Mouse (Mus musculus) hematopoietic stem cell, adult 5-6 weeks (primary cell): ENCODE data around the gene Fam120a. TPM values are rescaled to one million over a fixed set of nuclear protein-coding genes. Genes with fewer than 3 reads are reported as not detected.

Experiments
- ATAC-seq, 2 experiments: fragments of 125-278 bp in 1 of 2; replicated peaks in 1 of 2; 2 replicates each; pipeline ENCODE4 v1.8.0; 2016 to 2017; ENCODE audit warnings: inconsistent platforms in 2 of 2, mild to moderate bottlenecking in 2 of 2, moderate number of reproducible peaks in 2 of 2, low read depth in 1 of 2, moderate TSS enrichment in 1 of 2; ENCODE audit not compliant: low FRiP score in 2 of 2, poor library complexity in 2 of 2, severe bottlenecking in 2 of 2, insufficient read depth in 1 of 2, low TSS enrichment in 1 of 2
- total RNA-seq: library from RNA; stranded (forward); fragments of 172-1452, 232-1000 nt; gene quantifications from 2 replicates; pipeline ENCODE4 v1.2.3, GENCODE M21; 2017

Fam120a gene
- total RNA-seq, 1 experiment from 2014 or later = 117 TPM

DNA sequence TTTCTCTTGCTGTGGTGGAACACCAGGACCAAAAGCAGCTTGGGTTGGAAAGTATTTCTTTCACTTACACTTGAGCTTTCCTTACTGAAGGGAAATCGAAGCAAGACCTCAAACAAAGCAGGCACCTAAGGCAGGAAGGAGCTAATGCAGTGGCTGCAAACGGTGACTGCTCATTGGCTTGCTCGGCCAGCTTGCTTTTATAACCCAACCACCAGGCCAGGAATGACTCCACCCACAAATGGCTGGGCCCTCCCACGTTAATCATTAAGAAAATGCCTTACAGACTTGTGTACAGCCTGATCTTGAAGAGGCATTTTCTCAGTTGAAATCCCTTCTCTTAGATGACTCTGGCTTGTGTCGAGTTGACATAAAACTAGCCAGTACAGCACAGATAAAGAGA, 3.2 kb upstream of the Fam120a start:
- ATAC-seq = no peak

DNA sequence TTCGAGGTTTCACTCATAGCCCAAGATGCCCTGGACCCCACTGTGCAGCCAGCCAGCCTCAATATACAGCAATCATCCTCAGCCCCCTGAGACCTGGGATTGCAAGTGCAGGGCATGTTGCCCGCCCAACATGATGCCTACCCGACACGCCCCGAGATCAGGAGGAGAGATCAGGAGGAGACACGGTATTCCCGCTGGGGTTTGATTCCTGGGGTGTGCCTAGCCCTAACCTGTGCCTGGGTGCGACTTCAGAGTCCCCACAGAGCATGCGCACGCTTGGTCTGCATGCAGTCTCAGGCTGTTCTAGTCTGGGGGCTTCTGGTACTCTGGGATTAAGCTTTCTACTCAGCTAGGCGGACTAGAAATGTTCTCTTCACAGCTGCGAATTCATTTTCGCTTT, 2.7 kb upstream of the Fam120a start:
- ATAC-seq = no peak

DNA sequence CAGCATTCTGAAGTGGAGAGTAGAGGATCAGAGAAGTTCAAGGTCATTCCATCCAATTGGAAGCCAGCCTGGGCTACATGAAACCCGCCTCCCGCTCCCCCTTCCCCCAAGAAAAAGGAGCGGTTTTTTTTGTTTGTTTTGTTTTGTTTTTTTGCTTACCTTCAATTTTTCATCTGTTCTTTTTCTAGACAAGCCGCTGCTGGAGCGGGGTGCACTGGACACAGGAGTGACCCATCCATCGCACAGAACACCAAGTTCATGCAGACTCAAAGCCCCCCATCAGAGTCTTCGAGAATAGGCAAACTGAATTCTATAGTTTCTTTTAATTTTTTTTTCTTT, 902 bp upstream of the Fam120a start:
- ATAC-seq = no peak; a peak in 1 of 4 replicates

DNA sequence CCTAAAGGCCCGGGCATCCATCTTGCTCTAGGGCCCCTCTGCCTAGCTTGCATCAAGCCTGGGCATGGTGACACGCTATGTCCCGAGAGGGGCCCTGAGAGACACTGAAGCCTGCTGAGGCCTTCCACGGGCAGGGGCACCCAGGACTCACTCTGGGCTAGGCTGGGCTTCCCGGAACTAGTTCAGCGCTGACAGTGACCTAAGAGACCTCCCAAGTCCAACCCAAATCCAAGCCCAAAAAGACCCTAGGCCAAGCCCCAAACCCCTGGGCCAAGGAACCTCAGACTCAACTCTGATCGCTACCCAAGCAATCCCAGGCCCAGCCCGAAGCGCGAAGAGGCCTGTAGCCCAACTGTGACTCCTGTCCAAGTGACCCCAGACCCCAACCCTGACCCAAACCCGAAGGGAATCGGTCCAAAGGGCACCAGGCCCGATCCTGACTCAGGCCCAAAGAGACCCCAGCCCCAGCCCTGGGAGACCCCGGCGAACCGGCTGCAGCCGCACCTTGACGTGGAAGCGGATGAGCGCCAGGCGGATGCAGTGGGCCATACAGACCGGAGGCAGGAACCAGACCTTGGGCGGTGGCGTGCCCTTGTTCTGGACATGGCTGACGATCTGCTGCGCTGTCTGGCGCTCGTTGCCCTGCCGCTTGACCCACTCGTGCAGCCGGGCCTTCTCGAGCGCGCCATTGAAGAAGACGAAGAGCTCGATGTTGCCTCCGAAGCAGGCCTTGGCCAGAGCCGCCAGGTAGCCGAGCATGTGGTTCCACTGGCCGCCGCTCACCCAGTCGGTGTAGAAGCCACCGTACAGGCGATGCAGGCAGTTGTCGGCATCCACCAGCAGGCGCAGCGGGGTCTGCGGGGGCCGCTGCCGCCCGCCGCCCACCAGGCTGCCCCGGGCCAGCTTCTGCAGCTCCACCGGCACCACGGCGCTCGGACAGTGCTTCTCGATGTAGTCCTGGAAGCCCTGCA, 681 bp downstream of the Fam120a start:
- ATAC-seq = no peak

DNA sequence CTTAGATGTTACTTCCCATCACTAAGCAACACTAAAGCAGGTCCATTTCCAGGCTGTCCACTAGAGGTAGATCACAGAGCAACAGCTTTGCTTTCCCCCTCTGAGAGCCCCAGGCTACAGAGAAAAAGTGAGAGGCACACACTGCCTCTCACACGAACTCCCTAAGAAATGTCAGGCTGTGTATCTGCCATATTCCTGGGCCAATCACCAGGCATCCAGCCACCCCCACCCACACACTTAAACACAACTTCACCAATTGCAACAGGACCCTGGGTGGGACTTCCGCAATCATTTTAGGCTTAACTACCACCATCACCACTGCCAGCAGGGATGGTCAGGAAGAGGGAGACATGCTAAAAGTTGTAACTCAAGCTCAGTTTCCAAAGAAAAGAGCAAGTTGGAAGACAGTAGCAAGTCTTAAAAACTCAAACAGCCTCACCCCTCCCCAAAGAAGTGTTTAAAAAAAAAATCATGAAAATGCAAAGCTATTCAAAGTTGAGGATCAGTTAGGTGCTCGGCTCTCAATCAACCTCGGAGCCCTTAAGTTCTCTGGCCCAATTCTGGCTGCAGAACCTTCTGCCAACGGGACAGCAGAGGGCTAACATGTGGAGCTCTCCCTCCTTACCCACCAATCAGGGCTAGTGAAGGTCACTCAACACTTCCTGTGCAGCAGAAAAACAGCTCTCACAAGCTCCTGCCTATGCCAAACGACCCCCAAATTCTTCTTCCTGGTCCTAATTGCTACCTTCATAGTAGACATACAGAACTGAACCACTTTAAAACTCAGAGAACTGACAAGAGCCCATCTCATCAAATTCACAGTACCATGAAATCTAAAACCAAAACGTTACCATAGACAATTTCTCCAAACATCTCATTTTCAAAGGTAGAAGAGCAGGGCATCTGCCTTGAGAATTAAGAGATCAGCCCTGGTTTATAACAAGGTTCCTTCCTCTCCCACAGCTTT, 2.0 kb downstream of the Fam120a start:
- peak; percentile 76 to 79 for ATAC-seq

DNA sequence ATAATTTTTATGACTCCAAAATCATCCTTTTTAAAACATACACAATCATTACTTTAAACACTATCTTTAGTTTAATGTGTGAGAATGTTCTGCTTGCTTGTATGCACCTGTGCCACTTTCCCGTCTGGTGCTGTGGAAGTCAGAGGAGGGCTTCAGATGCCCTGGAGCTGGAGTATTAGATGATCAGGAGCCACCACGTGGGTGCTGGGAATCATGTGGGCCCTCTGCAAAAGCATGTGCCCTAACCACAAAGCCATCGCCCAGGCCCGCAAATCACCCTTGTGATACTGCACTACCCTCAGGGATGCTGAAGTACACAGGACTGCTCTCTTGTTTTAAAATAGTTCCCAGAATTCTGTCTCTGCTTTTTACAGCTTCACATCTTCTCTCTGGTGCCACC, 3.0 kb downstream of the Fam120a start:
- no peak for ATAC-seq

DNA sequence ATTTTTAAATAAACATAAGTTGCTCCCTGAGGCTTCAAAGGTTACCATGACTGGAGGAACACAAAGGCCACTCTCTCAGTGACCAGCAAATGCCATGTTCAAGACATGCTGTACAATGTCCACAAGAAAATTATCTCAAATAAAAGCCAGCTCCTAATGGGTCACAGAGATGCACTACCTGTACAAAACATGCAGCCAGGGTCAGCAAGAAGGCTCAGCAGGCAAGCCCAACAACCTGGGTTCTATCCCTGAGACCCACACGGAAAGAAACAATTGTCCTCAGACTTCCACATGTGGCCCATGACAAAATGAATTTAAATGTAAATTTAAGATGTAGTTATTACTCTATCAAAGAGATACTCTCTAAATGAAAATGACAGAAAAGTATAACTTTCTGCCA, 4.7 kb downstream of the Fam120a start:
- ATAC-seq = no peak

DNA sequence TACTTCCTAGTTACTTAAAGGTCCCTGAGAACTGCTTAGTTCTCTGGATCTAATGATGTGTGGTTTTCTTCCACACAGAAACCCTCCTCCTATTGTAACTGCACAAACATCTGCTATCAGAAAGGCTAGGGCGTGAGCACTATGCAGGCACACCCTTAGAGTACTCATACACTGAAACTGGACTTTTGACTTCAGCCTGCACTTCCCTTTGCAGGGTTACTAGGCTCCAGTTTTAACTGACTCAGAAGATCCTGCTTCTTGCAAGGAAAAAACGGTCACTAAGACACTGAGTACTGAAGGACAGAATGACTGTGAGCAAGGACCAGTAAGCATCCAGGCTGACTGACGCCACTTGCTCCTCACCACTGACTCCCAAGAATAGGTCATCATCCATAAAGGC, 5.3 kb downstream of the Fam120a start:
- no peak for ATAC-seq

DNA sequence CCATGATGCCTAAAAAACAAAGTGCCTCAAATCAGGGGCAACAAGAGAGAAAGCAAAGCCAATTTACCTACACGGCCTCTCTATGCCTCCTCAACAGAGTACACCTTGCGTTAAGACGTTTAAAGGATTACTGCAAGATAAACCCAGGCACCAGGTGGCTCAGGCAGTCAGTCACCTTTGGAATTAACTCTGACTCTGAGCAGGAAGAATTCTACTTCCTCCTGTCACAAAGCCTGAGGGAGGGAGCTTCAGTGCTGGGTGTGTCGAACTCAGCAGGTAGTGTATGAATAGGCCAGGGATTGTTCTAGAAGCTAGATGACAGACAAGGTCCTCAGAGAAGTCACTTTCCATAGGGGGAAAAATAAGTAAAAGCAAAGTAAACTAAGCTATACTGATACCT, 9.2 kb downstream of the Fam120a start:
- ATAC-seq = no peak

DNA sequence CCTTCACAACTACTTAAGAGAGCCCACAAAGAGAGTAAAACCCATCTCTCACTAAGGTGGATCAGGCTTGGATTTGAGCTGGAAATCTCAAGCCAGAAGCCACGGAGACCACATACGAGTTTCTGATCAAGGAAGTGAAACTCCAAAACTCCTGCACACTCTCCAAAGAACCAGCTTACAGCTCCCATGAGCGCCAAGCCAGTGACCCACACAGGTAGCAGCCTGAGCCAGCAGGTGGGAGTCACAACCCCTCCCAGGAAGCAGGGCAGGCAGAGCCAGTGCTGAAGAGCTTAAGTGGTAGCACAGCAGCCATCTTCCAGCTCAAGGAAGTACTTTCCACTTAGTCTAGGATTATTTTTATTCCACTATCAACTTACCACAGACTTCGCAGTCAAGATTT, 13.0 kb downstream of the Fam120a start:
- 0 out of 4 replicates have a peak, but pooled peaks of 1 of the 2 experiments have one; percentile 32 for ATAC-seq

DNA sequence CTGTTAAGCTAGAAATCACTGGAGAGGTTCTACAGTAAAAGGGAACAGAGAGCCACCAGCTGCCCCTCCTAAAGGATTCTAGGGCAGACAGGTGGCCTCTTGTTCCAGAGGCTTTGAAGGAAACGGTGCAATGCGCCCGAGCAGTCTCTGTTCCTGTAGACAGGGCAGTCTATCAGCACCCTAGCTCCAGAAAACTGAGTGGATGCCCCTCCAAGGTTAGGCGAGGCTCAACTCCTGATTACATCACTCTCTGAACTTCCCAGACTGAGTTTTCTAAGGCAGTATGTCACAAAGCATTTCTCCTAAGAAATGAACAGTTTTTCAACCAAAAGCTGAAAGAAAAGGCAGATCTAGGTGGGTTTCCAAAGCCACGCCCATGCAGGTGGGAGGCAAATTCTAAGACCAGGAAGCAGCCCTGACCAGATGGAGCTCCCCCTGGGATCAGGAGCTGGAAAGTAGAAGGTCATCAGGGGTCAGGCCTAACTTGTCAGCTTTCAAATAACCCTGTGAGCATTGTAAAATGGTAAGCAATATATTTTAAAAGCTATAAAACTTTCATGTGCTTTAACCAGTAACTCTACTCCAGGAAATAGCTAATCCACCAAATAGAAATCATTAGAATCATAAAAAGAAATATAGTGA, 17.1 kb downstream of the Fam120a start:
- ATAC-seq = no peak

DNA sequence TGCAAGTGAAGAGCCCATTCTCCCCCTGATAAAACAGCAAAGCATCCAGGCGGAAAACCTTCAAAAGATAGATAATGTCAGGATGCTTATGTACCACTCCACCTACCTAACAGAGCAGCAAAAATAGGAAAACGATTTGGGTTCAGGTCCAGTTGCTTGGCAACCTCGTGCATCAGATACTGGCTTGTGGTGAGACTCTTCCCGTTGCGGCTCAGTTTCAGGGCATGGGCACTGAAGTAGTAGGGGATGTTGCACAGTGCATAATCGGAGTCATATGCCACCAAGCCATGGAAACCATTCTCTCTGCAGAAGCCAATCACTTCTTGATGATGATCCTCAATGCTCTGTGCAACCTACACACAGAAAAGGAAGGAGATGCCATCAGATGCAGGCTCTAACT, 18.9 kb downstream of the Fam120a start:
- no peak for ATAC-seq

DNA sequence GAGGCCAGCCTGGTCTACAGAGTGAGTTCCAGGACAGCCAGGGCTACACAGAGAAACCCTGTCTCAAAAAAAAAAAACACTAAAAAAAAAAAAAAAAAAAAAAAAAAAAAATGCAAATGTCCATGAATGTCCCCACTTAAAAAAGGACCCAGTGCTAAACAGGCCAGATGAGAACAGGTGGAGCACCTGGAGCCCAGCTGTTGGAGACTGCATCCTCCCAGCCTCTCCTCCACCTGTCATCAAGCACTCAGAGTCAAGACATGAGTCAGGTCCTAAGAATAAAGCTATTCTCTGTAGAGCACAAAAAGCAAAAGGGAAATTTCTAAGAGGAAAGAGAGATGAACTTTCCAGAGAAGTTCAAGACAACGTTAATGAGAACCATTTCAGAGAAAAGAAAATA, 23.2 kb downstream of the Fam120a start:
- no peak for ATAC-seq

DNA sequence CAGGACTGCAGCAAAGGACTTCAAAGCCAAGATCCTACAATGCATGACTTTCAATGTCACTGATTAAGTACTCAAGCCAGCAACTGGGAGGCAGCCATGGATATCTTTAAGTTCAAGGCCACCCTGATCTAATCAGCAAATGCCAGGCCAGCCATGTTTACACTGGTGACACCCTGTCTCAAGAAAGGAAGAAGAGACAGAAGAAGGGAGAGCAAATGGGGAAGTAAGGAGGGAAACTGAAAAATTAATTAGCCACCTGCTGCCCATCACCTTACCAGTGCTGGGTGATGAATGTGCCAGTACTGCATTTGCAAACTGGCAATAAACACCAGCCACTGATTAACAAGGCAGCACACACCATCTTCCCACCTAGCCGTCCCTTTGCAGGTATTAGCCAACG, 25.3 kb downstream of the Fam120a start:
- no peak for ATAC-seq

DNA sequence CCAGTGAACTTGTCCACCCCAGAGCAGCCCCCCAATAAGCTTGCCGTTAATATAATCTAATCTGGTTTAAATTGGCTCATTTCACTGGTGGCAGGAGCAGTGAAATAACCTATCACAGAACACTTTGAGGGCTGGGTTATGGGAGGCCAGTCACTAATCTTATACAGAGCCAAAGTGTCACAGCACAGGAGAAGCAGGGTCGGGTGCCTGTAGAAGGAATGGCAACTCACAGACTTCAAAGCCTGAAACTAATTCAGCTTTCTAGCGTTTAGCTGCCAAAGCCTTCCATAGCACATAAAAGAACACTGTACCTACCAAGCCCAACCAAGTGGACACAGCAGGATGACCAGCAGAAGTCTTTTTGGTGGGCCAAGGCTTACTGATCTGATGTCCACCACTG, 26.0 kb downstream of the Fam120a start:
- no peak for ATAC-seq

DNA sequence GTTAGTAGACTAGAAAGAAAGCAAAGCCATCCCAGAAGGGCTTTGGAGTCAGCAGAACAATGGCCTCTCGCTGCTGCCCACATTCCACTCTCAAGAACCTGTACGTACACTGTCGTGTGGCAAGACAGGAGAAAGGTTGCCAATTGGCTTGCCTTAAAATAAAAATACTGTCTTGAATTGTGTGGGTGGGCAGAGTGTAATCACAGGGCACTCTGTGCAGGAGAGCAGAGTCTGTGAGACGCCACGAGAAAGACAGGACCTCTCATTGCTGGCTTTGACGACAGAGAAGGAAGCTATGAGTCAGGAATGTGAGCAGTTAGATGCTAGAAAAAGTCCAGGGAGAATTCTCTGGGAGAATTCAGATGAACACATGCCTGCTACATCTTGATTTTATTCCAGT, 33.2 kb downstream of the Fam120a start:
- ATAC-seq = no peak

DNA sequence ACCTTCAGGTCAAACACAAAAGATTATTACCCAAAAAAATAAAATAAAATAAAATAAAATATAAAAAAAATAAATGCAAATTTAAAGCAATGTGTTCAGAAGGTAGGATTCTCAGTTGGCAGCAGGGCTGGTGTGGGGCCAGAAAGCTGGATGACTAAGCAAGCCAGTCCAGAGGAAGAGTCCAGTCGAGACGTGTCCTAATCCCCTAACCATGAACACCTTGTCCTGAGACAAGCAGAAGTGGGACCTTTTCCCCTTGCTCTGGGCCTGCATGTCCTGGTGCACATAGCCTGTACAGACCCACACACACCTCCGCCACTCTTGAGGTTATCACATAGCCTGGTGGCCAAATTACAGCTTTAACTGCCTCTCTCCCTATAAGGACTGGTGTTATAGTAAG, 35.1 kb downstream of the Fam120a start:
- no peak for ATAC-seq

DNA sequence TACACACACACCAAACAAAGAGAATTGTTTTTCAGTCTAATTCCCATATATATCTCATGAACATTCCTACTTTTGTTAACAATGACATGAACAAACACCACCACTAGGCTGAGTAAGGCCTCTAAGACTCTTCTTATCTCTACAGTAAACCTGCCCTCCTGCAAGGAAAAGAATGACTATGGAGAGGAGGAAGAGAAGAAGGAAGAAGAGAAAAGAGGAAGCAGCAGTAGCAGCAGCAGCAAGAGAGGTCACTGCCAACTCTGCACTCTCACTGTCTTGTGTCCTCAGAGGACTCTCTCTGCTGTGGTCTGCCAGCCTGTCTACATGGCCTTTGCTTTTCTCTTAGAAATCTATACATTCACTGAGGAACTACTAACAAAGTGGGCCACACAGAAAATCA, 36.1 kb downstream of the Fam120a start:
- ATAC-seq = peak; percentile 43 to 47; a peak in 1 of 4 replicates
